8 mouse cellular contexts compared by ENCODE assay signal in the genomic region with DNA sequence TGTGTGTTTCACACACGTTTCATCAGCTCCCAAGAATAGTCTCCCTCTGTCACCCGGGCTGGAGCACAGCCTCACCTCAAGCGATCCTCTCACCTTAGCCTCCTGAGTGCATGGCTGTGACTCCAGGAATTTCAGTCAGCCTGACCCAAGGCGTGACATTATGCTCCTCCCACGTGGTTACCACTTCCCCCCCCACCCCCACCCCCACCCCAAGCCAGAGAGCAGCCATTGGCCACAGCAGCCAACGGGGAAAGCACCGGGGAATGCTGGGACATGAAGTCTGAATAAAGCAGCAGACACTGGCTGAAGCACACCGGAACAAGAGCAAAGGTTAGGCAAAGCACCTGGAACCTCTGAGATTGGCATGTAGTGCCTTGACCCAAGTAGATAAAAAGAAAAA. TPM values are rescaled to one million over a fixed set of nuclear protein-coding genes. Genes with fewer than 3 reads are reported as not detected.
DNase-seq lines count a peak whose midpoint lies in the region; ATAC-seq and TF ChIP-seq lines count a peak whose summit lies in the region.

No protein-coding gene starts in this region.

- H3K27ac ChIP-seq in forebrain, embryonic 10.5 days, result no peak overlapping the region
- no peak overlapping the region for H3K27ac ChIP-seq in forebrain, embryonic 12.5 days
- H3K27ac ChIP-seq in layer of hippocampus, adult 2 months, result no peak overlapping the region

- H3K9ac ChIP-seq in forebrain, embryonic 12.5 days, result no peak overlapping the region

- H3K4me2 ChIP-seq in forebrain, embryonic 12.5 days, result no peak overlapping the region

- no peak for TF ChIP-seq CTCF in layer of hippocampus, adult 2 months (conservative IDR thresholded peaks at IDR 0.05)

- no peaks in the 10 kb centered on the region for H3K27me3 ChIP-seq in forebrain, embryonic 10.5 days (ENCODE audit: poor library complexity, severe bottlenecking)
- H3K27me3 ChIP-seq in forebrain, embryonic 12.5 days, result no peaks in the 10 kb centered on the region

- WGBS in forebrain, embryonic 10.5 days, result 43% methylated on average over 8 of the region's 8 CpGs
- WGBS in forebrain, embryonic 12.5 days, result 51% methylated on average over 8 of the region's 8 CpGs

- DNase-seq in forebrain, embryonic 10.5 days (ENCODE audit: extremely low spot score, low spot score), result peak; percentile 41
- peak; percentile 39 for DNase-seq in forelimb bud, embryonic 11.5 days (ENCODE audit: low read depth, low spot score)
- peak; percentile 58 to 59 for DNase-seq in kidney, adult 8-10 months
- DNase-seq in layer of hippocampus, postnatal 14 days (ENCODE audit: low spot score in 2 of 2), result no peak
- no peak for DNase-seq in left cerebral cortex, postnatal 10 days (ENCODE audit: extremely low spot score in 1 of 2, low spot score in 2 of 2)
- DNase-seq in layer of hippocampus, adult 2 months (ENCODE audit: low spot score in 2 of 2), result no peak

- no peak for ATAC-seq in forebrain, embryonic 12.5 days (ENCODE audit: low FRiP score)
- peak; percentile 33; the same call in 1 of the 2 replicates for ATAC-seq in megakaryocyte, adult 5-6 weeks (ENCODE audit: poor library complexity, severe bottlenecking)

- 0 out of 2 replicates have a peak, but pooled peaks cover 3% of the 10 kb centered on the region for H3K4me1 ChIP-seq in forebrain, embryonic 10.5 days
- H3K4me1 ChIP-seq in forebrain, embryonic 12.5 days, result no peaks in the 10 kb centered on the region

- intact Hi-C loops in left cerebral cortex, postnatal 10 days (cut with DNase I), result no loop called here

- no peaks in the 10 kb centered on the region for H3K36me3 ChIP-seq in forebrain, embryonic 10.5 days (replicated peaks)
- no peaks in the 10 kb centered on the region for H3K36me3 ChIP-seq in forebrain, embryonic 12.5 days (replicated peaks)

- H3K9me3 ChIP-seq in forebrain, embryonic 10.5 days, result no peaks in the 10 kb centered on the region
- no peaks in the 10 kb centered on the region for H3K9me3 ChIP-seq in forebrain, embryonic 12.5 days

- H3K4me3 ChIP-seq in forebrain, embryonic 10.5 days, result peak overlapping the region; percentile 8; the same call in 1 of the 2 replicates
- H3K4me3 ChIP-seq in forebrain, embryonic 12.5 days (replicated peaks), result no peak overlapping the region
- H3K4me3 ChIP-seq in layer of hippocampus, adult 2 months, result no peak overlapping the region

RNA-seq across cellular contexts. Expression of a gene that starts 21.5 kb away (rescaled TPM):
- not detected in 2 replicates for polyA plus RNA-seq in forebrain, embryonic 10.5 days (2016; fragmentation: Nextera tagmentation; extraction: Ambion mirVana)
- not detected in 2 replicates for polyA plus RNA-seq in forebrain, embryonic 12.5 days (2016; fragmentation: Nextera tagmentation; extraction: Ambion mirVana)
- not detected in 2 replicates for total RNA-seq in megakaryocyte, adult 5-6 weeks (2015)
- not detected in 2 replicates for total RNA-seq in megakaryocyte, adult 5-6 weeks (2017)
- not detected for total RNA-seq in layer of hippocampus, postnatal 14 days (2021)
- total RNA-seq in left cerebral cortex, postnatal 10 days (2021), result not detected
- not detected for total RNA-seq in layer of hippocampus, adult 2 months (2021)

RNA-seq across cellular contexts. Expression of a gene that starts 47.3 kb away (rescaled TPM):
- 7.0 and 9.1 TPM in 2 replicates for polyA plus RNA-seq in forebrain, embryonic 10.5 days (2016; fragmentation: Nextera tagmentation; extraction: Ambion mirVana)
- polyA plus RNA-seq in forebrain, embryonic 12.5 days (2016; fragmentation: Nextera tagmentation; extraction: Ambion mirVana), result 8.5 and 9.9 TPM in 2 replicates
- total RNA-seq in megakaryocyte, adult 5-6 weeks (2015), result 0.76 and 2.6 TPM in 2 replicates
- 1.9 and 6.1 TPM in 2 replicates for total RNA-seq in megakaryocyte, adult 5-6 weeks (2017)
- total RNA-seq in layer of hippocampus, postnatal 14 days (2021), result 10 to 100 TPM; 30.3 to 40.9 TPM
- total RNA-seq in left cerebral cortex, postnatal 10 days (2021), result 10 to 100 TPM; 40.6 to 44.6 TPM
- 10 to 100 TPM; 32.2 to 33.2 TPM for total RNA-seq in layer of hippocampus, adult 2 months (2021)

Comparison
In these comparisons a context has a peak if more than half of its experiments do, and no peak if none do; other contexts are left out.
1. DNase-seq: peak in forebrain, embryonic 10.5 days (single experiment), forelimb bud, embryonic 11.5 days (single experiment) and kidney, adult 8-10 months (2 of 2); none in layer of hippocampus, postnatal 14 days (0 of 2), left cerebral cortex, postnatal 10 days (0 of 2) and layer of hippocampus, adult 2 months (0 of 2).
2. RNA of a gene that starts 47.3 kb away (total RNA-seq): 40.6 to 44.6 TPM in left cerebral cortex, postnatal 10 days, 30.3 to 40.9 TPM in layer of hippocampus, postnatal 14 days and 32.2 to 33.2 TPM in layer of hippocampus, adult 2 months; 0.76 to 6.1 TPM in megakaryocyte, adult 5-6 weeks; every median in the first group is over 4 times any median in the second.